Mouse (Mus musculus) forebrain, embryonic 11.5 days (tissue): ENCODE measurements at regions not wholly inside any gene's neighbourhood (a gene's known extent, or its start where the extent isn't known, plus 50 kb on each side); places are given as distances from the start of the nearest gene placed in this dataset.

Experiments
- ATAC-seq: fragments of 200-750 bp; cut with Nextera tagmentation; replicated peaks from 2 replicates; pipeline ENCODE4 v1.8.0; 2017; ENCODE audit warnings: moderate TSS enrichment; ENCODE audit not compliant: low FRiP score
- DNase-seq: peaks from one replicate; pipeline ENCODE4 v3.0.0-alpha.2; 2017; ENCODE audit warnings: low spot score
- H3K27ac ChIP-seq: fragments of 300-500 bp; sonication (generic); 2 replicates; pipeline ENCODE4 v1.5.1; 2014; ENCODE audit warnings: low read depth, low read length
- H3K27me3 ChIP-seq: fragments of 300-500 bp; sonication (generic); 2 replicates; pipeline ENCODE4 v1.6.1; 2014; ENCODE audit warnings: mild to moderate bottlenecking, low read length, mixed read lengths; ENCODE audit not compliant: control insufficient read depth, insufficient read depth
- H3K36me3 ChIP-seq: fragments of 300-500 bp; sonication (generic); 2 replicates; pipeline ENCODE4 v1.6.1; 2014; ENCODE audit warnings: mild to moderate bottlenecking, low read length, moderate library complexity, mixed read lengths; ENCODE audit not compliant: control insufficient read depth, insufficient read depth
- H3K4me1 ChIP-seq: fragments of 300-500 bp; sonication (generic); replicated peaks from 2 replicates; pipeline ENCODE4 v1.6.1; 2014; ENCODE audit warnings: low read length, mixed read lengths; ENCODE audit not compliant: control insufficient read depth, insufficient read depth
- H3K4me2 ChIP-seq: fragments of 300-500 bp; sonication (generic); 2 replicates; pipeline ENCODE4 v1.6.1; 2014; ENCODE audit warnings: low read depth, mild to moderate bottlenecking, low read length, moderate library complexity, mixed read lengths; ENCODE audit not compliant: severe bottlenecking
- H3K4me3 ChIP-seq: fragments of 300-500 bp; sonication (generic); 2 replicates; pipeline ENCODE4 v1.5.1; 2014; ENCODE audit warnings: low read depth, low read length
- H3K9ac ChIP-seq: fragments of 300-500 bp; sonication (generic); 2 replicates; pipeline ENCODE4 v1.6.1; 2014; ENCODE audit warnings: low read length
- H3K9me3 ChIP-seq: fragments of 300-500 bp; sonication (generic); 2 replicates; pipeline ENCODE4 v1.6.1; 2016; ENCODE audit warnings: low read length, mixed read lengths; ENCODE audit not compliant: control insufficient read depth
- WGBS: fragments of 180-500 bp; shearing (Covaris S2); extraction: QIAGEN DNeasy Blood & Tissue Kit; methylation state at CpG from one replicate; pipeline ENCODE4 v1.1.7; 2014; 5-methylcytosine and 5-hydroxymethylcytosine counted together

- no peak overlapping the region for H3K27ac ChIP-seq
- no peak overlapping the region for H3K4me2 ChIP-seq
- H3K4me1 ChIP-seq: no peaks in the 10 kb centered on the region
- DNase-seq (no peak), ATAC-seq (no peak)
- no peak overlapping the region for H3K9ac ChIP-seq
- H3K36me3 ChIP-seq: no peaks in the 10 kb centered on the region
- H3K9me3 ChIP-seq: no peaks in the 10 kb centered on the region
- no peaks in the 10 kb centered on the region for H3K27me3 ChIP-seq
- no peak overlapping the region for H3K4me3 ChIP-seq
These were observed 315.4 kb upstream of the Fign start for GRCm38 (mm10) chr2:64413263-64413662.

- Histone ChIP-seq H3K4me2 (no peak overlapping the region), H3K27me3 (no peaks in the 10 kb centered on the region), H3K4me3 (no peak overlapping the region), H3K9me3 (no peaks in the 10 kb centered on the region), H3K9ac (no peak overlapping the region), H3K36me3 (no peaks in the 10 kb centered on the region), H3K27ac (no peak overlapping the region), H3K4me1 (no peaks in the 10 kb centered on the region; the same call in 1 of the 2 replicates)
- 83% methylated on average over 4 of the region's 4 CpGs for WGBS
- ATAC-seq (peak; percentile 28; the same call in 1 of the 2 replicates), DNase-seq (no peak)
These were observed 298.1 kb upstream of the Fign start for GRCm38 (mm10) chr2:64395946-64396345.

- peak; percentile 50 for DNase-seq
- Histone ChIP-seq H3K4me1 (no peaks in the 10 kb centered on the region; the same call in 1 of the 2 replicates), H3K9ac (no peak overlapping the region), H3K27me3 (no peaks in the 10 kb centered on the region), H3K4me3 (no peak overlapping the region), H3K9me3 (no peaks in the 10 kb centered on the region), H3K36me3 (no peaks in the 10 kb centered on the region), H3K27ac (peak overlapping the region; percentile 33; the same call in 1 of the 2 replicates), H3K4me2 (peak overlapping the region; percentile 9; the same call in 1 of the 2 replicates)
- 13% methylated on average over 11 of the region's 11 CpGs for WGBS
- ATAC-seq: peak; percentile 79
These were observed 296.9 kb upstream of the Fign start for GRCm38 (mm10) chr2:64394619-64395294.

GRCm38 (mm10) chr2:64394199-64394598 lies 296.4 kb upstream of the Fign start:
- peak; percentile 13; the same call in 1 of the 2 replicates for ATAC-seq
- no peaks in the 10 kb centered on the region for H3K27me3 ChIP-seq

GRCm38 (mm10) chr2:64369791-64370190 lies 272.0 kb upstream of the Fign start:
- ATAC-seq: peak; percentile 73
- H3K36me3 ChIP-seq: no peaks in the 10 kb centered on the region
- H3K4me1 ChIP-seq: peaks cover 7% of the 10 kb centered on the region; the same call in 1 of the 2 replicates
- H3K27me3 ChIP-seq: no peaks in the 10 kb centered on the region
- no peak overlapping the region for H3K9ac ChIP-seq
- no peak overlapping the region for H3K27ac ChIP-seq
- no peak overlapping the region for H3K4me3 ChIP-seq
- 12% methylated on average over 2 of the region's 2 CpGs for whole genome bisulfite sequencing
- no peaks in the 10 kb centered on the region for H3K9me3 ChIP-seq
- DNase-seq: no peak
- no peak overlapping the region for H3K4me2 ChIP-seq

More at GRCm38 (mm10) chr2:64394199-64394598, 296.4 kb upstream of the Fign start:
- no peaks in the 10 kb centered on the region; the same call in 1 of the 2 replicates for H3K4me1 ChIP-seq
- DNase-seq: no peak
- no peaks in the 10 kb centered on the region for H3K9me3 ChIP-seq
- no peaks in the 10 kb centered on the region for H3K36me3 ChIP-seq
- no peak overlapping the region; the same call in 1 of the 2 replicates for H3K4me2 ChIP-seq
- 38% methylated on average over 8 of the region's 8 CpGs for WGBS
- no peak overlapping the region for H3K4me3 ChIP-seq
- no peak overlapping the region for H3K9ac ChIP-seq
- peak overlapping the region; percentile 33; the same call in 1 of the 2 replicates for H3K27ac ChIP-seq

GRCm38 (mm10) chr2:64367188-64367587 lies 269.4 kb upstream of the Fign start:
- H3K4me2 ChIP-seq: no peak overlapping the region
- no peak overlapping the region for H3K4me3 ChIP-seq
- no peaks in the 10 kb centered on the region for H3K9me3 ChIP-seq
- H3K4me1 ChIP-seq: peaks cover 7% of the 10 kb centered on the region; the same call in 1 of the 2 replicates
- ATAC-seq: no peak
- DNase-seq: no peak
- H3K27ac ChIP-seq: no peak overlapping the region
- no peak overlapping the region for H3K9ac ChIP-seq
- 84% methylated on average over 7 of the region's 7 CpGs for WGBS
- H3K27me3 ChIP-seq: no peaks in the 10 kb centered on the region
- H3K36me3 ChIP-seq: no peaks in the 10 kb centered on the region

GRCm38 (mm10) chr2:64366528-64366927 lies 268.7 kb upstream of the Fign start:
- H3K9me3 ChIP-seq: no peaks in the 10 kb centered on the region
- DNase-seq: no peak
- H3K27me3 ChIP-seq: no peaks in the 10 kb centered on the region
- peaks cover 7% of the 10 kb centered on the region; the same call in 1 of the 2 replicates for H3K4me1 ChIP-seq
- H3K9ac ChIP-seq: no peak overlapping the region
- no peak overlapping the region for H3K27ac ChIP-seq
- H3K4me3 ChIP-seq: no peak overlapping the region
- no peak for ATAC-seq
- WGBS: 82% methylated on average over 5 of the region's 5 CpGs
- H3K36me3 ChIP-seq: no peaks in the 10 kb centered on the region
- H3K4me2 ChIP-seq: no peak overlapping the region

- H3K4me3 ChIP-seq: no peak overlapping the region
- H3K9ac ChIP-seq: no peak overlapping the region
- 97% methylated on average over 4 of the region's 4 CpGs for WGBS
- no peak overlapping the region for H3K4me2 ChIP-seq
- no peaks in the 10 kb centered on the region for H3K4me1 ChIP-seq
- no peaks in the 10 kb centered on the region for H3K9me3 ChIP-seq
- DNase-seq: no peak
- H3K36me3 ChIP-seq: no peaks in the 10 kb centered on the region
- no peaks in the 10 kb centered on the region for H3K27me3 ChIP-seq
- H3K27ac ChIP-seq: no peak overlapping the region
- ATAC-seq: no peak
These were observed 258.4 kb upstream of the Fign start for GRCm38 (mm10) chr2:64356286-64356685.

- DNase-seq (peak; percentile 43), ATAC-seq (peak; percentile 64; the same call in 1 of the 2 replicates)
- WGBS: 18% methylated on average over 2 of the region's 2 CpGs
- Histone ChIP-seq H3K9ac (no peak overlapping the region), H3K4me1 (no peaks in the 10 kb centered on the region), H3K36me3 (no peaks in the 10 kb centered on the region), H3K4me2 (no peak overlapping the region), H3K9me3 (no peaks in the 10 kb centered on the region), H3K27ac (no peak overlapping the region), H3K27me3 (no peaks in the 10 kb centered on the region), H3K4me3 (no peak overlapping the region)
These were observed 227.7 kb upstream of the Fign start for GRCm38 (mm10) chr2:64325499-64325898.
